Mouse (Mus musculus) stomach, postnatal 0 days (tissue): Measurements from ENCODE around the gene Phb2.

ENCODE experiments used
- CTCF ChIP-seq: IDR thresholded peaks from 2 replicates; pipeline ENCODE4 v1.5.1; 2016; ENCODE audit warnings: antibody characterized with exemption, low read depth, mild to moderate bottlenecking, moderate library complexity
- EP300 ChIP-seq: optimal IDR thresholded peaks from 2 replicates; pipeline ENCODE3; 2016; ENCODE audit warnings: antibody characterized with exemption

DNA sequence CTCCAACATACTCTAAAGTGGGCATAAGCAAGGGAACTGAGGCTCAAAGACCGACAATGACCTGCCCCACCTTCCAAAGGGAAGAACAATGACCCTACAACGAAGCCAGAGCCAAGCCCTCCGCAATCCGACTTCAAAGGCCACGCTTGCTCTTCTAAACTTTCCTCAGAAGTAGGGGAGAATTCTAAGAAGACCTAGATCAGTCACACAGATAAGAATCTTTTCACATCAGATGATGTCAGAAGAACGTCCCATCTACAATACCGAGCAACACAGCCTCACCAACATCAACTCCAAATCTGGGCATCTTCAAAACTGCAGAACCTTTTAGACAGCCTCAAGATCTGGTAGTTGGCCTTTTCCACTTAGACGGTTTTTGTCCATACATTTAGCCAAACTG, 38.3 kb downstream of the Phb2 start:
- TF ChIP-seq CTCF (no peak), EP300 (no peak)
